Mouse (Mus musculus) myocyte (in vitro differentiated cells): ENCODE measurements around the gene Tnrc6c.

Experiments
- CEBPB ChIP-seq: IDR thresholded peaks from 2 replicates; pipeline ENCODE4 v1.6.1; 2011; ENCODE audit warnings: mild to moderate bottlenecking, moderate library complexity; ENCODE audit not compliant: poor library complexity, insufficient read depth, severe bottlenecking
- E2F4 ChIP-seq: IDR thresholded peaks from one replicate; pipeline ENCODE4 v1.6.1; 2011; ENCODE audit warnings: mild to moderate bottlenecking, control low read depth, moderate library complexity; ENCODE audit not compliant: insufficient read depth
- MAX ChIP-seq: IDR thresholded peaks from one replicate; pipeline ENCODE4 v1.6.1; 2011; ENCODE audit warnings: low read depth, mild to moderate bottlenecking, control low read depth
- MYOD1 ChIP-seq, 3 experiments: IDR thresholded peaks; one replicate each; pipeline ENCODE4 v1.6.1; 2011; ENCODE audit warnings: control low read depth in 2 of 3, low read depth in 2 of 3, mild to moderate bottlenecking in 2 of 3, moderate library complexity in 1 of 3; ENCODE audit not compliant: insufficient read length in 2 of 3, control insufficient read depth in 1 of 3
- MYOG ChIP-seq, 3 experiments: IDR thresholded peaks; one replicate each; pipeline ENCODE4 v1.6.1; 2011; ENCODE audit warnings: control low read depth in 2 of 3, low read depth in 2 of 3, mild to moderate bottlenecking in 2 of 3; ENCODE audit not compliant: insufficient read length in 2 of 3, control insufficient read depth in 1 of 3, insufficient read depth in 1 of 3
- POLR2A ChIP-seq: IDR thresholded peaks from one replicate; pipeline ENCODE4 v1.6.1; 2011; ENCODE audit warnings: low read depth, mild to moderate bottlenecking, control low read depth, moderate library complexity; ENCODE audit not compliant: insufficient read length
- POLR2AphosphoS2 ChIP-seq: IDR thresholded peaks from one replicate; pipeline ENCODE4 v1.6.1; 2011; ENCODE audit warnings: low read depth, control low read depth; ENCODE audit not compliant: insufficient read length
- REST ChIP-seq: IDR thresholded peaks from one replicate; pipeline ENCODE4 v1.6.1; 2011; ENCODE audit warnings: mild to moderate bottlenecking, control low read depth, moderate library complexity; ENCODE audit not compliant: insufficient read depth, insufficient read length
- TCF12 ChIP-seq: IDR thresholded peaks from one replicate; pipeline ENCODE4 v1.6.1; 2011; ENCODE audit warnings: mild to moderate bottlenecking, control low read depth; ENCODE audit not compliant: poor library complexity, insufficient read depth, severe bottlenecking
- USF1 ChIP-seq: IDR thresholded peaks from one replicate; pipeline ENCODE4 v1.6.1; 2011; ENCODE audit warnings: low read depth, mild to moderate bottlenecking, control low read depth, moderate library complexity

DNA sequence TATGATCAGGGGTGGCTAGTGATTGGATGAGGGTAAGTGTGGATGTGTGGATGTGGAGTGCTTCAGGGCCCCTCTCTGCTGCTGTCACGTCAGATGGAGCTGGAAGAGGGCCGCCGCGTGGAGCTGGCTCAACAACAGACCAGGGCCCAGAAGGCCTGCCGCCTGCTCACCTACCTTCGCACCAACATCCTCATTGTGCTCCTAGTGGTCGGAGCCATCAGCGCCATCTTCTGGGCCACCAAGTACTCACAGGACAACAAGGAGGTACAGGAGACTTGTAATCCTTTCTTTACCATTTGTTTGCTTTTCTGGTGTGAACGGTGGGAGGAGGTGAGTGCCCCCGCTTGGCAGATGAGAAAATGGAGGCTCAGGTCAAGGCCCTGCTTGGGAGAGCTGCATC, 132.2 kb downstream of the Tnrc6c start:
- TF ChIP-seq POLR2A (no peak), USF1 (no peak), POLR2AphosphoS2 (no peak), TCF12 (no peak), REST (no peak), MAX (no peak), E2F4 (no peak), MYOG (IDR thresholded peaks at IDR 0.05; ENCODE audit: control insufficient read depth in 1 of 3, insufficient read depth in 1 of 3, insufficient read length in 2 of 3, low read depth in 2 of 3) (no peak), MYOD1 (IDR thresholded peaks at IDR 0.05; ENCODE audit: control insufficient read depth in 1 of 3, insufficient read length in 2 of 3, low read depth in 2 of 3) (no peak), CEBPB (no peak)
